Mouse (Mus musculus) frontal cortex, postnatal 36 days (tissue): ENCODE measurements at regions not wholly inside any gene's neighbourhood (a gene's known extent, or its start where the extent isn't known, plus 50 kb on each side); places are given as distances from the start of the nearest gene placed in this dataset.

Source experiments
- DNase-seq, 2 experiments: peaks; one replicate each; pipeline ENCODE4 v3.0.0; 2022; ENCODE audit warnings: low spot score in 2 of 2

GRCm38 (mm10) chr19:45288722-45289121 lies 53.1 kb upstream of the Lbx1 start:
- no peak for DNase-seq

GRCm38 (mm10) chr19:45297812-45298211 lies 62.2 kb upstream of the Lbx1 start:
- DNase-seq, result no peak

- DNase-seq, result peak in 1 of 2 experiments; percentile 15
Measured at GRCm38 (mm10) chr19:45299341-45299740, 63.7 kb upstream of the Lbx1 start.

- DNase-seq, result no peak
Measured at GRCm38 (mm10) chr19:45299768-45300167, 63.8 kb upstream of the Btrc start.

GRCm38 (mm10) chr19:45300691-45301431 lies 62.7 kb upstream of the Btrc start:
- DNase-seq, result no peak

- no peak for DNase-seq
Measured at GRCm38 (mm10) chr19:45301432-45301732, 62.2 kb upstream of the Btrc start.

- DNase-seq, result peak; percentile 74 to 75
Measured at GRCm38 (mm10) chr19:45301733-45302547, 61.6 kb upstream of the Btrc start.

- no peak for DNase-seq
Measured at GRCm38 (mm10) chr19:45302548-45303241, 60.8 kb upstream of the Btrc start.

GRCm38 (mm10) chr19:45304538-45304937 lies 59.0 kb upstream of the Btrc start:
- DNase-seq, result peak; percentile 60 to 72

- no peak for DNase-seq
Measured at GRCm38 (mm10) chr19:45307299-45308275, 55.9 kb upstream of the Btrc start.

- no peak for DNase-seq
Measured at GRCm38 (mm10) chr19:45308676-45309275, 54.8 kb upstream of the Btrc start.

- DNase-seq, result no peak
Measured at GRCm38 (mm10) chr19:45310291-45310881, 53.1 kb upstream of the Btrc start.

- peak in 1 of 2 experiments; percentile 66 for DNase-seq
Measured at GRCm38 (mm10) chr19:45310944-45311603, 52.5 kb upstream of the Btrc start.

- DNase-seq, result no peak
Measured at GRCm38 (mm10) chr19:45311831-45312537, 51.5 kb upstream of the Btrc start.

- no peak for DNase-seq
Measured at GRCm38 (mm10) chr19:45312713-45313365, 50.7 kb upstream of the Btrc start.
